Mouse (Mus musculus): ENCODE measurements around the gene Pet100. TPM values are rescaled to one million over a fixed set of nuclear protein-coding genes. Genes with fewer than 3 reads are reported as not detected.

The Pet100 gene
- polyA plus RNA-seq, 1 experiment from 2014 or later, result 102 TPM

GRCm38 (mm10) chr8:3587391-3588257 is 33.7 kb upstream of the Pet100 start:
- peak overlapping the region; percentile 85 for H3K4me3 ChIP-seq (ENCODE audit: low read depth, low read length)
- H3K4me1 ChIP-seq (replicated peaks; ENCODE audit: control insufficient read depth, insufficient read depth, low read length), result no peaks in the 10 kb centered on the region
- DNase-seq (ENCODE audit: low spot score) (peak; percentile 73), ATAC-seq (ENCODE audit: low FRiP score) (peak; percentile 75)
- no peaks in the 10 kb centered on the region for H3K36me3 ChIP-seq (ENCODE audit: control insufficient read depth, insufficient read depth, low read length)
- H3K9me3 ChIP-seq (ENCODE audit: control insufficient read depth, low read length), result no peaks in the 10 kb centered on the region
- peak overlapping the region; percentile 88 for H3K4me2 ChIP-seq (replicated peaks; ENCODE audit: low read depth, low read length)
- H3K9ac ChIP-seq (ENCODE audit: low read depth, low read length), result peak overlapping the region; percentile 88
- WGBS, result under 1% methylated on average over 57 of the region's 77 CpGs
- no peaks in the 10 kb centered on the region for H3K27me3 ChIP-seq (ENCODE audit: control insufficient read depth, insufficient read depth, low read length)
- peak overlapping the region; percentile 65 for H3K27ac ChIP-seq (ENCODE audit: low read depth, low read length)

DNA sequence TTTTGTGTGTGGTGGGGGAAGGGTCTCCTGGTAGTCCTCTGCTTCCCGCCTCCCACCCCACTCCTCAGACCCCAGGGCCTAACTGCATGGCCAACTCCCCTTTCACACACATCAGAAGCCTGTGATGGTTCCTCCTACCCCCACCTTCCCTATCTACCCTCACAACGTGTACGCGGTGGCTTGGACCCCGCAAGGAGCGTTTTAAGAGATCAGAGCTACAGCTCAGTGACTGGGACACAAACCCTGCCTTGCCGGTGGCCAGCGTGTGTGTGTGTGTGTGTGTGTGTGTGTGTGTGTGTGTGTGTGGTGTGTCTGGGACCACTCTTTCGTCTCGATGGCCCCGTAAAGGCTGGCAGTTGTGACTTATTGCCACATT is 33.1 kb upstream of the Pet100 start:
- Histone ChIP-seq H3K27ac (ENCODE audit: low read depth, low read length) (peak overlapping the region; percentile 65; the same call in 1 of the 2 replicates), H3K9ac (ENCODE audit: low read depth, low read length) (peak overlapping the region; percentile 88), H3K4me3 (ENCODE audit: low read depth, low read length) (peak overlapping the region; percentile 85), H3K27me3 (ENCODE audit: control insufficient read depth, insufficient read depth, low read length) (no peaks in the 10 kb centered on the region), H3K4me1 (replicated peaks; ENCODE audit: control insufficient read depth, insufficient read depth, low read length) (no peaks in the 10 kb centered on the region), H3K9me3 (ENCODE audit: control insufficient read depth, low read length) (no peaks in the 10 kb centered on the region), H3K36me3 (ENCODE audit: control insufficient read depth, insufficient read depth, low read length) (no peaks in the 10 kb centered on the region), H3K4me2 (replicated peaks; ENCODE audit: low read depth, low read length) (peak overlapping the region; percentile 88)
- DNase-seq (ENCODE audit: low spot score), result peak; percentile 56
- WGBS, result 6% methylated on average over 10 of the region's 11 CpGs
- peak; percentile 73 for ATAC-seq (ENCODE audit: low FRiP score)

GRCm38 (mm10) chr8:3593470-3593869 is 27.9 kb upstream of the Pet100 start:
- WGBS, result 78% methylated on average over 3 of the region's 3 CpGs
- Histone ChIP-seq H3K4me3 (ENCODE audit: low read depth, low read length) (no peak overlapping the region), H3K9me3 (ENCODE audit: control insufficient read depth, low read length) (no peaks in the 10 kb centered on the region), H3K27me3 (ENCODE audit: control insufficient read depth, insufficient read depth, low read length) (no peaks in the 10 kb centered on the region), H3K27ac (ENCODE audit: low read depth, low read length) (no peak overlapping the region), H3K4me1 (replicated peaks; ENCODE audit: control insufficient read depth, insufficient read depth, low read length) (no peaks in the 10 kb centered on the region), H3K9ac (ENCODE audit: low read depth, low read length) (no peak overlapping the region), H3K36me3 (ENCODE audit: control insufficient read depth, insufficient read depth, low read length) (no peaks in the 10 kb centered on the region), H3K4me2 (replicated peaks; ENCODE audit: low read depth, low read length) (no peak overlapping the region)
- ATAC-seq (ENCODE audit: low FRiP score) (no peak), DNase-seq (ENCODE audit: low spot score) (no peak)

- no peaks in the 10 kb centered on the region for H3K4me1 ChIP-seq (replicated peaks; ENCODE audit: control insufficient read depth, insufficient read depth, low read length)
- DNase-seq (ENCODE audit: low spot score) (no peak), ATAC-seq (ENCODE audit: low FRiP score) (no peak)
- WGBS, result 88% methylated on average over 2 of the region's 2 CpGs
- no peaks in the 10 kb centered on the region for H3K27me3 ChIP-seq (ENCODE audit: control insufficient read depth, insufficient read depth, low read length)
- no peak overlapping the region for H3K4me2 ChIP-seq (replicated peaks; ENCODE audit: low read depth, low read length)
- H3K9me3 ChIP-seq (ENCODE audit: control insufficient read depth, low read length), result no peaks in the 10 kb centered on the region
- no peak overlapping the region for H3K4me3 ChIP-seq (ENCODE audit: low read depth, low read length)
- H3K36me3 ChIP-seq (ENCODE audit: control insufficient read depth, insufficient read depth, low read length), result no peaks in the 10 kb centered on the region
- H3K9ac ChIP-seq (ENCODE audit: low read depth, low read length), result no peak overlapping the region
- H3K27ac ChIP-seq (ENCODE audit: low read depth, low read length), result no peak overlapping the region
Measured at GRCm38 (mm10) chr8:3594466-3594865, 26.9 kb upstream of the Pet100 start.

GRCm38 (mm10) chr8:3598054-3598453 is 23.3 kb upstream of the Pet100 start:
- Histone ChIP-seq H3K27me3 (ENCODE audit: control insufficient read depth, insufficient read depth, low read length) (no peaks in the 10 kb centered on the region), H3K36me3 (ENCODE audit: control insufficient read depth, insufficient read depth, low read length) (no peaks in the 10 kb centered on the region), H3K27ac (ENCODE audit: low read depth, low read length) (no peak overlapping the region), H3K4me1 (replicated peaks; ENCODE audit: control insufficient read depth, insufficient read depth, low read length) (no peaks in the 10 kb centered on the region), H3K4me3 (ENCODE audit: low read depth, low read length) (no peak overlapping the region), H3K9me3 (ENCODE audit: control insufficient read depth, low read length) (no peaks in the 10 kb centered on the region), H3K9ac (ENCODE audit: low read depth, low read length) (no peak overlapping the region), H3K4me2 (replicated peaks; ENCODE audit: low read depth, low read length) (no peak overlapping the region)
- no peak for ATAC-seq (ENCODE audit: low FRiP score)
- WGBS, result 76% methylated on average over 3 of the region's 3 CpGs
- no peak for DNase-seq (ENCODE audit: low spot score)

DNA sequence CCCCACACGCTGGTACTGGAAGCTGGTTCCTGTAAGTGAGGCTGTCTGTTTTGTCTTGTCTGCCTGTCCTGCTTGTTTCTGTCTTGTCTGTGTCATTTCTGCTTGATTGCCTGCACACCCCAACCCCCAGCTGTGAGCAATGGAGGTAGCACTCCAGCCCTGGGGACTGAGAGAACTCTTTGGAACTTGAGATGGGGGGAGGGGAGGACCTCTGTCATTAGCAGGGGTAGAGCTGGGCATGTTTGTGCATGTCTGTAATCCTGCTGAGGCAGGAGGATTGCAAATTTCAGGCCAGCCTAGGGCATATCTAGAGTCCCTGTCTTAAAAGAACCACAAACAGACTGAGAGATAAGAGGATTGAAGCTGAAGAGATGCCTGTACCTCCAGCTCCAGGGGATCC is 22.1 kb upstream of the Pet100 start:
- WGBS, result 82% methylated on average over 1 of the region's 1 CpGs
- 0 out of 2 replicates have a peak, but pooled peaks cover 3% of the 10 kb centered on the region for H3K36me3 ChIP-seq (ENCODE audit: control insufficient read depth, insufficient read depth, low read length)

DNA sequence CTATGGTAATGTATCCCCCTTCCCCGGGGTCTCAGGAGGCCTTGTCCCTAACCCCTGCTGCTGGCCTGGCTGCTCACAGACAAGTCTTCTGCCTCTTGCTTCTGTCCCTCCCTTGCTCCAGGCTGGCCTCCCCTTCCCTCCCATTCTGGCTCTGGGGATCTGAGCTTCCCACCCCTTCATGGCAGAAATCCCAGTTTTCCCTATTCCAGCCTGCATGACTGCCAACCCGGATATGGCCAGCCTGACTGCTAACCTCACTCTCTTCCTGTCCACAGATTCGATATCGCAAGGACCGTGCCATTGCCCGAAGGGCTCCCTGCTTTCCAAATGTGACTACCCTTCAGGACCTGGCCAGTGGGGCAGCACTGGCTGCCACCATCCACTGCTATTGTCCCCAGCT is 20.9 kb upstream of the Pet100 start:
- no peaks in the 10 kb centered on the region for H3K27me3 ChIP-seq (ENCODE audit: control insufficient read depth, insufficient read depth, low read length)
- no peak overlapping the region for H3K4me3 ChIP-seq (ENCODE audit: low read depth, low read length)
- 0 out of 2 replicates have a peak, but pooled peaks cover 3% of the 10 kb centered on the region for H3K36me3 ChIP-seq (ENCODE audit: control insufficient read depth, insufficient read depth, low read length)
- no peak overlapping the region for H3K9ac ChIP-seq (ENCODE audit: low read depth, low read length)
- no peak for DNase-seq (ENCODE audit: low spot score)
- no peak overlapping the region for H3K4me2 ChIP-seq (replicated peaks; ENCODE audit: low read depth, low read length)
- 87% methylated on average over 6 of the region's 6 CpGs for WGBS
- no peaks in the 10 kb centered on the region for H3K4me1 ChIP-seq (replicated peaks; ENCODE audit: control insufficient read depth, insufficient read depth, low read length)
- no peaks in the 10 kb centered on the region for H3K9me3 ChIP-seq (ENCODE audit: control insufficient read depth, low read length)
- no peak overlapping the region for H3K27ac ChIP-seq (ENCODE audit: low read depth, low read length)
- ATAC-seq (ENCODE audit: low FRiP score), result no peak

More for the DNA sequence above, 22.1 kb upstream of the Pet100 start:
- H3K9ac ChIP-seq (ENCODE audit: low read depth, low read length), result no peak overlapping the region
- no peak overlapping the region for H3K4me3 ChIP-seq (ENCODE audit: low read depth, low read length)
- no peaks in the 10 kb centered on the region for H3K4me1 ChIP-seq (replicated peaks; ENCODE audit: control insufficient read depth, insufficient read depth, low read length)
- no peak for ATAC-seq (ENCODE audit: low FRiP score)
- no peak overlapping the region for H3K27ac ChIP-seq (ENCODE audit: low read depth, low read length)
- H3K4me2 ChIP-seq (replicated peaks; ENCODE audit: low read depth, low read length), result no peak overlapping the region
- no peak for DNase-seq (ENCODE audit: low spot score)
- H3K27me3 ChIP-seq (ENCODE audit: control insufficient read depth, insufficient read depth, low read length), result no peaks in the 10 kb centered on the region
- H3K9me3 ChIP-seq (ENCODE audit: control insufficient read depth, low read length), result no peaks in the 10 kb centered on the region

- H3K4me2 ChIP-seq (replicated peaks; ENCODE audit: low read depth, low read length), result no peak overlapping the region
- H3K9ac ChIP-seq (ENCODE audit: low read depth, low read length), result no peak overlapping the region
- ATAC-seq (ENCODE audit: low FRiP score) (no peak), DNase-seq (ENCODE audit: low spot score) (no peak)
- no peaks in the 10 kb centered on the region for H3K9me3 ChIP-seq (ENCODE audit: control insufficient read depth, low read length)
- no peak overlapping the region for H3K4me3 ChIP-seq (ENCODE audit: low read depth, low read length)
- H3K4me1 ChIP-seq (replicated peaks; ENCODE audit: control insufficient read depth, insufficient read depth, low read length), result no peaks in the 10 kb centered on the region
- WGBS, result 82% methylated on average over 13 of the region's 13 CpGs
- no peaks in the 10 kb centered on the region for H3K27me3 ChIP-seq (ENCODE audit: control insufficient read depth, insufficient read depth, low read length)
- H3K36me3 ChIP-seq (ENCODE audit: control insufficient read depth, insufficient read depth, low read length), result 0 out of 2 replicates have a peak, but pooled peaks cover 3% of the 10 kb centered on the region
- no peak overlapping the region for H3K27ac ChIP-seq (ENCODE audit: low read depth, low read length)
Measured at GRCm38 (mm10) chr8:3603439-3603838, 17.9 kb upstream of the Pet100 start.

DNA sequence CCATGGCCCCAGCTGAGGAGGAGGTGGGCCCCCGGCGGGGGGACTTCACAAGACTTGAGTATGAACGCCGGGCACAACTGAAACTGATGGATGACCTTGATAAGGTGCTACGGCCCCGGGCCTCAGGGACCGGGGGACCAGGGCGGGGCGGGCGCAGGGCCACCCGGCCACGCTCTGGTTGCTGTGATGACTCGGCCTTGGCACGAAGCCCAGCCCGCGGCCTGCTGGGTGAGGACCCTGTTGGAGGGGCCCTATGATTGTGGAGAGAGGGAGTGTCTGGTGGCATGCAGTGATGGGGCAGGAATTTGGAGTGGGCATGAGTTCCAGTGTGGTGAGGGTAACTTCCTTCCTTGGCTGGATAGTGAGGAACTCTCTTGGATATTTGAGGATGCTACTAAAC is 14.8 kb upstream of the Pet100 start:
- Histone ChIP-seq H3K27ac (ENCODE audit: low read depth, low read length) (no peak overlapping the region), H3K9me3 (ENCODE audit: control insufficient read depth, low read length) (no peaks in the 10 kb centered on the region), H3K36me3 (ENCODE audit: control insufficient read depth, insufficient read depth, low read length) (peaks cover 3% of the 10 kb centered on the region; the same call in 1 of the 2 replicates), H3K9ac (ENCODE audit: low read depth, low read length) (no peak overlapping the region), H3K27me3 (ENCODE audit: control insufficient read depth, insufficient read depth, low read length) (no peaks in the 10 kb centered on the region), H3K4me1 (replicated peaks; ENCODE audit: control insufficient read depth, insufficient read depth, low read length) (no peaks in the 10 kb centered on the region), H3K4me3 (ENCODE audit: low read depth, low read length) (no peak overlapping the region), H3K4me2 (replicated peaks; ENCODE audit: low read depth, low read length) (no peak overlapping the region)
- DNase-seq (ENCODE audit: low spot score), result no peak
- no peak for ATAC-seq (ENCODE audit: low FRiP score)
- 96% methylated on average over 16 of the region's 16 CpGs for WGBS

Measured in hindbrain, embryonic 11.5 days (tissue).